Mouse (Mus musculus): Measurements from ENCODE around the gene Vmn2r41.
"Not testable (repeated sequence)": the region's sequence is repeated elsewhere in the genome, so short reads cannot be mapped to it uniquely, and the experiment has no call there.

Vmn2r41 gene

DNA sequence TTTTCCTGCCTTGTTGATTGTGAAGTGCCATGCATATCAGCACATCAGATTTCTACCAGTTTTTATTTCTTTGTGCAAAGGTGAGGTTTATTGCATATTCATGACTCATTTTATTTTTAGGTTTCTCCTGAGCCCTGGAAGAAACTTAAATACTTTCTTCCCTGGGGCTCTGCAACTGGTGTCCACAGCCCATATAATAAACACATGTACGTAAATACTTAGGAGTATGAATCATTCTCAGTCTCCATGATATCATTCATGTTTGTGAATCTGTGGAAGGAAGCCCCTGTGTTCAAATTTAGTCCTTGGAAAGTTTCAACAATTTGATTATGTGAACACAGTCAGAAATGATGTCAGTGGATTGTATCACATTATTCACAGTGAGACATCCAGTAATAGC lies at the start of gene Vmn2r41:
Vmn2r41 (minus strand) TSS at position 101 of the 400 bp plus-strand sequence.
- not testable (repeated sequence) for DNase-seq (ENCODE audit: low read depth, low spot score)

GRCm38 (mm10) chr7:8200220-8200619 lies 38.8 kb upstream of the Vmn2r41 start, which contains the start of gene Vmn2r42:
Vmn2r42 (minus strand) TSS chr7:8200320.
- DNase-seq (ENCODE audit: low read depth, low spot score) = not testable (repeated sequence)

DNA sequence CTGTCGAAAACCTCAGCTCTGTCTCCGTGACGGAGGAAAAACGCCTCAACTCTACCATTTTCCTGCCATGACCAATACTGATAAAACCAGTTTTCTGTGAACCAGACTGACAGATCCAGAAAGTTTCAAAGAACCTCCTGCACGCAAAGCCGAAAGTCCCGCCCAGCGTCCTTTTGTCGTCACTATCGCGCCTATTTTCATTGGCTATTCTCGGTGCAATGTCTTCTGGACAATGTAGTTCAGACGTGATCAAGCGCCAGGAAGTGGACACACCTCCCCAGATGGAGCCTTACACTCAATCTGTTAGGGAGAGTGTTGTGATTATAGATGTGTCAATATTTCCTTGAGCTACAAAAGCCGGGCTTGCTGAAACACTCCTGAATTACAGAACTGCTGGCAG lies 68.6 kb downstream of the Vmn2r41 start:
- not testable (repeated sequence) for DNase-seq (ENCODE audit: low read depth, low spot score)

Measured in brain, embryonic 18.5 days (tissue).